Mouse (Mus musculus) lung, postnatal 0 days (tissue): ENCODE results near the gene Mgea5. TPM values are rescaled to one million over a fixed set of nuclear protein-coding genes. Genes with fewer than 3 reads are reported as not detected.

Experiments used
- ATAC-seq: fragments of 200-750 bp; cut with Nextera tagmentation; 2 replicates; pipeline ENCODE4 v1.8.0; 2017; ENCODE audit warnings: moderate library complexity
- DNase-seq: peaks from one replicate; pipeline ENCODE4 v3.0.0-alpha.2; 2016; ENCODE audit warnings: low spot score
- H3K27ac ChIP-seq: fragments of 300-500 bp; sonication (generic); 2 replicates; pipeline ENCODE4 v1.5.1; 2014; ENCODE audit warnings: antibody characterized with exemption, mild to moderate bottlenecking, low read length, mixed read lengths
- H3K27me3 ChIP-seq: fragments of 300-500 bp; sonication (generic); replicated peaks from 2 replicates; pipeline ENCODE4 v1.6.1; 2014; ENCODE audit warnings: low read length, mixed read lengths; ENCODE audit not compliant: insufficient read depth
- H3K36me3 ChIP-seq: fragments of 300-500 bp; sonication (generic); 2 replicates; pipeline ENCODE4 v1.6.1; 2014; ENCODE audit warnings: low read length, mixed read lengths; ENCODE audit not compliant: insufficient read depth
- H3K4me1 ChIP-seq: fragments of 300-500 bp; sonication (generic); 2 replicates; pipeline ENCODE4 v1.6.1; 2014; ENCODE audit warnings: antibody characterized with exemption, low read depth, low read length, mixed read lengths; ENCODE audit not compliant: insufficient read depth
- H3K4me2 ChIP-seq: fragments of 300-500 bp; sonication (generic); replicated peaks from 2 replicates; pipeline ENCODE4 v1.6.1; 2014; ENCODE audit warnings: low read depth, mild to moderate bottlenecking, low read length, moderate library complexity, mixed read lengths
- H3K4me3 ChIP-seq: fragments of 300-500 bp; sonication (generic); 2 replicates; pipeline ENCODE4 v1.5.1; 2014; ENCODE audit warnings: low read depth, low read length
- H3K9ac ChIP-seq: fragments of 300-500 bp; sonication (generic); replicated peaks from 2 replicates; pipeline ENCODE4 v1.6.1; 2014; ENCODE audit warnings: low read depth, mild to moderate bottlenecking
- H3K9me3 ChIP-seq: fragments of 300-500 bp; sonication (generic); 2 replicates; pipeline ENCODE4 v1.6.1; 2016; ENCODE audit warnings: low read length, mixed read lengths
- CTCF ChIP-seq: IDR thresholded peaks from 2 replicates; pipeline ENCODE4 v1.5.1; 2016; ENCODE audit warnings: antibody characterized with exemption, mild to moderate bottlenecking
- EP300 ChIP-seq: IDR thresholded peaks from 2 replicates; pipeline ENCODE4 v1.6.1; 2016; ENCODE audit warnings: antibody characterized with exemption, mild to moderate bottlenecking, control low read depth
- WGBS: fragments of 180-500 bp; shearing (Covaris S2); extraction: QIAGEN DNeasy Blood & Tissue Kit; methylation state at CpG from one replicate; pipeline ENCODE4 v1.1.7; 2014; 5-methylcytosine and 5-hydroxymethylcytosine counted together
- polyA plus RNA-seq: library from polyadenylated mRNA; unstranded; fragments of >200 nt; fragmentation: Nextera tagmentation; extraction: Ambion mirVana; gene quantifications from 2 replicates; pipeline ENCODE4 v1.2.1, GENCODE M21; 2015

Mgea5 gene
- polyA plus RNA-seq, 1 experiment from 2014 or later, result 26.4 TPM

- WGBS, result 86% methylated on average over 5 of the region's 5 CpGs
- H3K9me3 ChIP-seq, result no peaks in the 10 kb centered on the region
- H3K36me3 ChIP-seq, result peaks cover 81% of the 10 kb centered on the region
- DNase-seq, result no peak
- TF ChIP-seq CTCF, result no peak
- no peak for TF ChIP-seq EP300
- H3K9ac ChIP-seq, result no peak overlapping the region
- H3K4me1 ChIP-seq, result 0 out of 2 replicates have a peak, but pooled peaks cover 5% of the 10 kb centered on the region
- no peak for ATAC-seq
- H3K27me3 ChIP-seq, result no peaks in the 10 kb centered on the region
- H3K4me2 ChIP-seq, result no peak overlapping the region
- H3K4me3 ChIP-seq, result no peak overlapping the region
- no peak overlapping the region for H3K27ac ChIP-seq
These were observed 25.0 kb downstream of the Mgea5 start for GRCm38 (mm10) chr19:45758671-45759070.

GRCm38 (mm10) chr19:45753551-45753950, 30.1 kb downstream of the Mgea5 start:
- H3K4me3 ChIP-seq, result no peak overlapping the region
- no peak overlapping the region for H3K27ac ChIP-seq
- no peak for ATAC-seq
- TF ChIP-seq CTCF (no peak), EP300 (no peak)
- no peak overlapping the region for H3K4me2 ChIP-seq
- WGBS, result 80% methylated on average over 3 of the region's 3 CpGs
- H3K4me1 ChIP-seq, result peaks cover 8% of the 10 kb centered on the region; the same call in 1 of the 2 replicates
- DNase-seq, result no peak
- H3K36me3 ChIP-seq, result peaks cover 59% of the 10 kb centered on the region
- no peaks in the 10 kb centered on the region for H3K9me3 ChIP-seq
- no peaks in the 10 kb centered on the region for H3K27me3 ChIP-seq
- no peak overlapping the region for H3K9ac ChIP-seq

GRCm38 (mm10) chr19:45751881-45752280, 31.8 kb downstream of the Mgea5 start:
- Histone ChIP-seq H3K9ac (no peak overlapping the region), H3K27ac (no peak overlapping the region), H3K4me1 (peaks cover 8% of the 10 kb centered on the region; the same call in 1 of the 2 replicates), H3K4me3 (no peak overlapping the region), H3K36me3 (peaks cover 44% of the 10 kb centered on the region), H3K4me2 (no peak overlapping the region), H3K9me3 (no peaks in the 10 kb centered on the region), H3K27me3 (no peaks in the 10 kb centered on the region)
- TF ChIP-seq CTCF, result no peak
- TF ChIP-seq EP300, result no peak
- 95% methylated on average over 7 of the region's 7 CpGs for WGBS
- ATAC-seq (no peak), DNase-seq (no peak)

- H3K4me3 ChIP-seq, result peak within 1 kb of the TSS; percentile 71
- H3K4me1 ChIP-seq, result peaks cover 8% of the 10 kb centered on the region; the same call in 1 of the 2 replicates
- TF ChIP-seq EP300, result no peak
- TF ChIP-seq CTCF, result no peak
- H3K27ac ChIP-seq, result no peak within 1 kb of the TSS
- DNase-seq (peak; percentile 92), ATAC-seq (peak; percentile 90)
- peak within 1 kb of the TSS; percentile 93 for H3K4me2 ChIP-seq
- WGBS, result under 1% methylated on average over 43 of the region's 60 CpGs
- peak within 1 kb of the TSS; percentile 66 for H3K9ac ChIP-seq
- H3K27me3 ChIP-seq, result peaks cover 17% of the 10 kb centered on the region
- H3K9me3 ChIP-seq, result no peaks in the 10 kb centered on the region
- peaks cover 24% of the 10 kb centered on the region for H3K36me3 ChIP-seq
These were observed 34.2 kb downstream of the Mgea5 start, which contains the start of gene Npm3 for GRCm38 (mm10) chr19:45749243-45750043. TSS of gene Npm3 (minus strand) at chr19:45749591.

- Histone ChIP-seq H3K27ac (no peak overlapping the region), H3K9me3 (no peaks in the 10 kb centered on the region), H3K27me3 (peaks cover 20% of the 10 kb centered on the region), H3K4me3 (peak overlapping the region; percentile 71), H3K9ac (peak overlapping the region; percentile 66), H3K36me3 (peaks cover 17% of the 10 kb centered on the region), H3K4me1 (peaks cover 8% of the 10 kb centered on the region; the same call in 1 of the 2 replicates), H3K4me2 (peak overlapping the region; percentile 93)
- ATAC-seq (0 out of 2 replicates have a peak, but pooled peaks have one; percentile 2), DNase-seq (no peak)
- 2% methylated on average over 32 of the region's 33 CpGs for WGBS
- TF ChIP-seq CTCF, result no peak
- TF ChIP-seq EP300, result no peak
These were observed 34.9 kb downstream of the Mgea5 start for GRCm38 (mm10) chr19:45748691-45749242.

- no peaks in the 10 kb centered on the region for H3K9me3 ChIP-seq
- DNase-seq (no peak), ATAC-seq (no peak)
- 39% methylated on average over 9 of the region's 9 CpGs for WGBS
- H3K4me3 ChIP-seq, result no peak overlapping the region
- H3K4me1 ChIP-seq, result peaks cover 8% of the 10 kb centered on the region; the same call in 1 of the 2 replicates
- peak overlapping the region; percentile 93 for H3K4me2 ChIP-seq
- no peak overlapping the region for H3K27ac ChIP-seq
- peaks cover 24% of the 10 kb centered on the region for H3K27me3 ChIP-seq
- TF ChIP-seq EP300 (no peak), CTCF (no peak)
- peaks cover 14% of the 10 kb centered on the region for H3K36me3 ChIP-seq
- no peak overlapping the region for H3K9ac ChIP-seq
These were observed 35.4 kb downstream of the Mgea5 start for GRCm38 (mm10) chr19:45748206-45748605.
